Mouse (Mus musculus) gastrocnemius, postnatal 25 days (tissue): ENCODE measurements around the gene Vmn1r151. TPM values are rescaled to one million over a fixed set of nuclear protein-coding genes. Genes with fewer than 3 reads are reported as not detected.
"Not testable (repeated sequence)": the region's sequence is repeated elsewhere in the genome, so short reads cannot be mapped to it uniquely, and the experiment has no call there.

Experiments
- DNase-seq: peaks from one replicate; pipeline ENCODE4 v3.0.0; 2022
- long read RNA-seq, 2 experiments: library from polyadenylated mRNA; stranded (forward); transcript quantifications; one replicate each; pipeline ENCODE4 v2.0.0; 2021
- total RNA-seq, 2 experiments: library from RNA; stranded (reverse); gene quantifications; 1 replicate in 1 of 2; 2 replicates in 1 of 2; pipeline ENCODE4 v1.2.3; 2021

Gene Vmn1r151
- total RNA-seq = not detected
- long read RNA-seq, experiment 1 = 0 reads
- long read RNA-seq, experiment 2 = 0 reads

DNA sequence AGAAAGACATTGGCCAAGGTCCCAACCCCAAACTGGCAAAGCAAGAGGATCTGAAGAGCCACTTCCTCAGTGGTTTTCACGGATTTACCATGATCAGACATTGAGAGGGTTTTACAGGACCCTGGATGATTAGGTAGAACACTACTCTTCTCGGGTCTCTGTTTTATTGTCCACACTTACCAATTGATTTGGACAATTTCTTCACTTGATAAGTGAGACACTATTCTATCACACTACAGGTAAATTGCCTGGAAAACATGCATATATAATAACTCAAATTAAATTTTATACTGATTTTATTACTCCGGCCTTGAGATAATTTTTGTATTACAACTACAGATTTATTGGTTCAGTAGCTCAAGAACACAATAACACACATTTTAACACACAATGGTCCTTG, at the start of gene Vmn1r151:
Gene Vmn1r151 (minus strand): TSS at position 101 of the 400 bp plus-strand sequence.
- not testable (repeated sequence) for DNase-seq

DNA sequence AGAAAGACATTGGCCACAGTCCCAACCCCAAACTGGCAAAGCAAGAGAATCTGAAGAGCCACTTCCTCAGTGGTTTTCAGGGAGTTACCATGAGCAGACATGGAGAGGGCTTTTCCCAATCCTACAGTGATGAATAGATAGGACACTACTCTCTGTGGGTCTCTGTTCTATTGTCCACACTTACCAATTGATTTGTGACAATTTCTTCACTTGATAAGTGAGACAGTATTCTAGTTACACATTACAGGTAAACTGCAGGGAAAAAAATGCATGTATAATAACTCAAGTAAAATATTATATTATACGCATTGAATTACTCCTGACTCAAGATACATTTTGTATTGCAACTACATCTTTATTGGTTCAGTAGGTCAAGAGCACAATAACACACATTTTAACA, 35.3 kb upstream of the Vmn1r151 start, which contains the start of gene Gm8677:
Gene Gm8677 (minus strand): TSS at position 101 of the 400 bp plus-strand sequence.
- not testable (repeated sequence) for DNase-seq

DNA sequence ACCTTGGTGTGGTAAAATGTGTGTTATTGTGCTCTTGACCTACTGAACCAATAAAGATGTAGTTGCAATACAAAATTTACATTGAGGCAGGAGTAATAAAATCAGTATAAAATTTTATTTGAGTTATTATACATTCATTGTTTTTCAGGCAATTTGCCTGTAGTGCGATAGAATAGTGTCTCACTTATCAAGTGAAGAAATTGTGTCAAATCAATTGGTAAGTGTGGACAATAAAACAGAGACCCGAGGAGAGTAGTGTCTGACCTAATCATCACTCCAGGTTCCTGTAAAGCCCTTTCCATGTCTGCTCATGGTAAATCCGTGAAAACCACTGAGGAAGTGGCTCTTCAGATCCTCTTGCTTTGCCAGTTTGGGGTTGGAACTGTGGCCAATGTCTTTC, 23.2 kb upstream of the Vmn1r151 start, which contains the start of gene Vmn1r152:
Gene Vmn1r152 (plus strand): TSS at position 301 of the 400 bp plus-strand sequence.
- DNase-seq = not testable (repeated sequence)

DNA sequence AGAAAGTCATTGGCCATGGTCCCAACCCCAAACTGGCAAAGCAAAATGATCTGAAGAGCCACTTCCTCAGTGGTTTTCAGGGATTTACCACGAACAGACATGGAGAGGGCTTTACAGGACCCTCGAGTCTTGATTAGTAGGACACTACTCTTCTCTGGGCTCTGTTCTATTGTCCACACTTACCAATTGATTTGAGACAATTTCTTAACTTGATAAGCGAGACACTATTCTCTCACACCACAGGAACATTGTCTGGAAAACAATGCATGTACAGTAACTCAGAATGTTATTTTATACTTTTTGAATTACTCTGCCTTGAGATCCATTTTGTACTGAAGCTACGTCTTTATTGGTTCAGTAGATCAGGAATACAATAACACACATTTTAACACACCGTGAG, 35.5 kb downstream of the Vmn1r151 start, which contains the start of gene Gm10665:
Gene Gm10665 (minus strand): TSS at position 101 of the 400 bp plus-strand sequence.
- DNase-seq = not testable (repeated sequence)

Other genes with a start within 250 kb of the Vmn1r151 start
- gene Gm4187, start 170.0 kb downstream of the Vmn1r151 start, total RNA-seq = not detected
- not detected for gene Gm8660, start 128.6 kb downstream of the Vmn1r151 start, total RNA-seq
- gene Vmn1r148, start 86.1 kb downstream of the Vmn1r151 start, total RNA-seq = not detected
- not detected for gene Vmn1r149, start 61.4 kb downstream of the Vmn1r151 start, total RNA-seq
- gene Gm10665, start 35.6 kb downstream of the Vmn1r151 start, total RNA-seq = not detected
- not detected for gene Vmn1r152, start 23.3 kb upstream of the Vmn1r151 start, total RNA-seq
- not detected for gene Gm8677, start 35.2 kb upstream of the Vmn1r151 start, total RNA-seq
- gene Gm4201, start 65.7 kb upstream of the Vmn1r151 start, total RNA-seq = not detected
- gene Gm4565, start 88.4 kb upstream of the Vmn1r151 start, total RNA-seq = not detected
- gene Vmn1r155, start 158.3 kb upstream of the Vmn1r151 start, total RNA-seq = not detected
- not detected for gene Gm8693, start 192.6 kb upstream of the Vmn1r151 start, total RNA-seq
- not detected for gene Gm4567, start 220.0 kb upstream of the Vmn1r151 start, total RNA-seq